Mouse (Mus musculus) MEL (cell line): ENCODE measurements around the gene Kcnip2. TPM values are rescaled to one million over a fixed set of nuclear protein-coding genes. Genes with fewer than 3 reads are reported as not detected.

Experiments
- DNase-seq: peaks from one replicate; pipeline ENCODE4 v3.0.0; 2011; ENCODE audit warnings: low read depth, low spot score
- H3K27ac ChIP-seq: 2 replicates; pipeline ENCODE4 v1.5.1; 2012; ENCODE audit warnings: low read depth, mild to moderate bottlenecking, control low read depth, low read length, moderate library complexity; ENCODE audit not compliant: control insufficient read depth
- H3K27me3 ChIP-seq, 2 experiments: fragments of 150-350 bp in 1 of 2; sonication (generic) in 1 of 2; 2 replicates each; pipeline ENCODE4 v1.6.1; 2012; ENCODE audit warnings: low read length in 2 of 2, mild to moderate bottlenecking in 2 of 2, improper control_type of control experiment in 1 of 2, moderate library complexity in 1 of 2; ENCODE audit not compliant: insufficient read depth in 2 of 2, control insufficient read depth in 1 of 2
- H3K36me3 ChIP-seq, 2 experiments: 2 replicates each; pipeline ENCODE4 v1.6.1; 2012 to 2014; ENCODE audit warnings: low read length in 2 of 2, improper control_type of control experiment in 1 of 2, inconsistent platforms in 1 of 2, mild to moderate bottlenecking in 1 of 2; ENCODE audit not compliant: insufficient read depth in 2 of 2, control insufficient read depth in 1 of 2
- H3K4me1 ChIP-seq, 2 experiments: fragments of 150-350 bp in 1 of 2; sonication (generic) in 1 of 2; 2 replicates each; pipeline ENCODE4 v1.6.1; 2012; ENCODE audit warnings: low read length in 2 of 2, improper control_type of control experiment in 1 of 2, mild to moderate bottlenecking in 1 of 2; ENCODE audit not compliant: insufficient read depth in 2 of 2, control insufficient read depth in 1 of 2
- H3K4me3 ChIP-seq, 2 experiments: fragments of 150-350 bp in 1 of 2; sonication (generic) in 1 of 2; 2 replicates each; pipeline ENCODE4 v1.5.1; 2012; ENCODE audit warnings: low read depth in 2 of 2, low read length in 2 of 2, mild to moderate bottlenecking in 2 of 2, moderate library complexity in 2 of 2, control low read depth in 1 of 2, improper control_type of control experiment in 1 of 2; ENCODE audit not compliant: control insufficient read depth in 1 of 2, insufficient read depth in 1 of 2
- H3K79me2 ChIP-seq: 2 replicates; pipeline ENCODE4 v1.6.1; 2012; ENCODE audit warnings: mild to moderate bottlenecking, low read length, moderate library complexity; ENCODE audit not compliant: control insufficient read depth, poor library complexity, insufficient read depth
- H3K9ac ChIP-seq: 2 replicates; pipeline ENCODE4 v1.6.1; 2012; ENCODE audit warnings: low read depth, mild to moderate bottlenecking, control low read depth, low read length, moderate library complexity; ENCODE audit not compliant: control insufficient read depth, poor library complexity, severe bottlenecking
- H3K9me3 ChIP-seq: fragments of 150-350 bp; sonication (generic); replicated peaks from 2 replicates; pipeline ENCODE4 v1.6.1; 2012; ENCODE audit warnings: mild to moderate bottlenecking, low read length, improper control_type of control experiment, moderate library complexity; ENCODE audit not compliant: insufficient read depth
- BHLHE40 ChIP-seq: IDR thresholded peaks from 2 replicates; pipeline ENCODE4 v1.6.1; 2012; ENCODE audit warnings: low read depth, mild to moderate bottlenecking, inconsistent platforms, low read length, improper control_type of control experiment, borderline replicate concordance
- CTCF ChIP-seq, 3 experiments: IDR thresholded peaks in 2 of 3; conservative IDR thresholded peaks in 1 of 3; 2 replicates each; pipeline ENCODE4 v1.5.1; 2011 to 2012; ENCODE audit warnings: low read length in 3 of 3, low read depth in 2 of 3, mild to moderate bottlenecking in 2 of 3, improper control_type of control experiment in 1 of 3, inconsistent platforms in 1 of 3, mixed read lengths in 1 of 3, moderate library complexity in 1 of 3; ENCODE audit not compliant: control insufficient read depth in 1 of 3, insufficient read depth in 1 of 3, poor library complexity in 1 of 3, severe bottlenecking in 1 of 3
- E2F4 ChIP-seq: IDR thresholded peaks from 2 replicates; pipeline ENCODE4 v1.6.1; 2011; ENCODE audit warnings: low read depth, low read length, improper control_type of control experiment, borderline replicate concordance
- ELF1 ChIP-seq: IDR thresholded peaks from 2 replicates; pipeline ENCODE4 v1.6.1; 2014; ENCODE audit warnings: low read depth, mild to moderate bottlenecking, inconsistent platforms, low read length, improper control_type of control experiment, moderate library complexity
- GABPA ChIP-seq: IDR thresholded peaks from 2 replicates; pipeline ENCODE4 v1.6.1; 2012; ENCODE audit warnings: low read depth, mild to moderate bottlenecking, inconsistent platforms, low read length, improper control_type of control experiment, moderate library complexity
- GATA1 ChIP-seq: IDR thresholded peaks from 2 replicates; pipeline ENCODE4 v1.6.1; 2011; ENCODE audit warnings: low read depth, low read length, improper control_type of control experiment
- HCFC1 ChIP-seq: IDR thresholded peaks from 2 replicates; pipeline ENCODE4 v1.6.1; 2012; ENCODE audit warnings: low read depth, mild to moderate bottlenecking, inconsistent platforms, low read length, improper control_type of control experiment, moderate library complexity
- JUND ChIP-seq: IDR thresholded peaks from 2 replicates; pipeline ENCODE4 v1.6.1; 2011; ENCODE audit warnings: low read depth, mild to moderate bottlenecking, improper control_type of control experiment, low read length
- KAT2A ChIP-seq: conservative IDR thresholded peaks from 2 replicates; pipeline ENCODE4 v1.6.1; 2012; ENCODE audit warnings: low read depth, low read length, improper control_type of control experiment, inconsistent platforms
- MAX ChIP-seq: IDR thresholded peaks from 2 replicates; pipeline ENCODE4 v1.6.1; 2011; ENCODE audit warnings: low read length, improper control_type of control experiment
- MXI1 ChIP-seq: IDR thresholded peaks from 2 replicates; pipeline ENCODE4 v1.6.1; 2011; ENCODE audit warnings: mild to moderate bottlenecking, low read depth, low read length, improper control_type of control experiment
- MYB ChIP-seq: IDR thresholded peaks from 2 replicates; pipeline ENCODE4 v1.6.1; 2011; ENCODE audit warnings: mild to moderate bottlenecking, low read depth, low read length, improper control_type of control experiment
- NRF1 ChIP-seq: IDR thresholded peaks from 2 replicates; pipeline ENCODE4 v1.6.1; 2014; ENCODE audit warnings: low read depth, mild to moderate bottlenecking, inconsistent platforms, low read length, improper control_type of control experiment, moderate library complexity; ENCODE audit not compliant: poor library complexity, insufficient read depth, severe bottlenecking
- POLR2A ChIP-seq, 2 experiments: IDR thresholded peaks; 2 replicates each; pipeline ENCODE4 v1.6.1; 2011 to 2012; ENCODE audit warnings: low read length in 2 of 2, mild to moderate bottlenecking in 2 of 2, control low read depth in 1 of 2, improper control_type of control experiment in 1 of 2, low read depth in 1 of 2, moderate library complexity in 1 of 2; ENCODE audit not compliant: control insufficient read depth in 1 of 2, insufficient read depth in 1 of 2, poor library complexity in 1 of 2
- RAD21 ChIP-seq: IDR thresholded peaks from 2 replicates; pipeline ENCODE4 v1.6.1; 2011; ENCODE audit warnings: mild to moderate bottlenecking, low read depth, low read length, improper control_type of control experiment
- SIN3A ChIP-seq: IDR thresholded peaks from 2 replicates; pipeline ENCODE4 v1.6.1; 2012; ENCODE audit warnings: low read length, improper control_type of control experiment, inconsistent platforms
- SMC3 ChIP-seq: IDR thresholded peaks from 2 replicates; pipeline ENCODE4 v1.6.1; 2011; ENCODE audit warnings: low read depth, low read length, improper control_type of control experiment
- TAL1 ChIP-seq: IDR thresholded peaks from 2 replicates; pipeline ENCODE4 v1.6.1; 2012; ENCODE audit warnings: mild to moderate bottlenecking, inconsistent platforms, low read length, moderate library complexity, mixed read lengths
- TBP ChIP-seq: IDR thresholded peaks from 2 replicates; pipeline ENCODE4 v1.8.0; 2011; ENCODE audit warnings: low read depth, low read length, improper control_type of control experiment
- USF2 ChIP-seq, 2 experiments: IDR thresholded peaks; 2 replicates each; pipeline ENCODE4 v1.6.1; 2011 to 2012; ENCODE audit warnings: improper control_type of control experiment in 2 of 2, low read length in 2 of 2, borderline replicate concordance in 1 of 2, inconsistent platforms in 1 of 2, low read depth in 1 of 2, mild to moderate bottlenecking in 1 of 2; ENCODE audit not compliant: insufficient read depth in 1 of 2
- ZC3H11A ChIP-seq: IDR thresholded peaks from 2 replicates; pipeline ENCODE4 v1.6.1; 2012; ENCODE audit warnings: low read depth, mild to moderate bottlenecking, inconsistent platforms, low read length, improper control_type of control experiment
- ZKSCAN1 ChIP-seq: IDR thresholded peaks from 2 replicates; pipeline ENCODE4 v1.6.1; 2012; ENCODE audit warnings: low read depth, mild to moderate bottlenecking, inconsistent platforms, low read length, improper control_type of control experiment, moderate library complexity
- ZMIZ1 ChIP-seq: IDR thresholded peaks from 2 replicates; pipeline ENCODE4 v1.6.1; 2012; ENCODE audit warnings: low read depth, mild to moderate bottlenecking, inconsistent platforms, low read length, improper control_type of control experiment, moderate library complexity
- polyA plus RNA-seq, 2 experiments: library from polyadenylated mRNA; stranded (reverse) in 1 of 2; unstranded in 1 of 2; fragments of >175 nt in 1 of 2; fragments of >200 nt in 1 of 2; gene quantifications; 2 replicates each; pipeline versions ENCODE4 v1.2.1 to v1.2.4; 2012; ENCODE audit warnings: low replicate concordance in 2 of 2, low read depth in 1 of 2; ENCODE audit not compliant: insufficient read length in 2 of 2, insufficient read depth in 1 of 2, missing spikeins in 1 of 2
- total RNA-seq: library from RNA; depleted of rRNA; stranded (reverse); fragments of 300-350 nt; gene quantifications from 2 replicates; pipeline ENCODE4 v1.2.3, GENCODE M21; 2012

Gene Kcnip2
- total and polyA plus RNA-seq, 3 experiments = 0.14 TPM; not detected in 2

DNA sequence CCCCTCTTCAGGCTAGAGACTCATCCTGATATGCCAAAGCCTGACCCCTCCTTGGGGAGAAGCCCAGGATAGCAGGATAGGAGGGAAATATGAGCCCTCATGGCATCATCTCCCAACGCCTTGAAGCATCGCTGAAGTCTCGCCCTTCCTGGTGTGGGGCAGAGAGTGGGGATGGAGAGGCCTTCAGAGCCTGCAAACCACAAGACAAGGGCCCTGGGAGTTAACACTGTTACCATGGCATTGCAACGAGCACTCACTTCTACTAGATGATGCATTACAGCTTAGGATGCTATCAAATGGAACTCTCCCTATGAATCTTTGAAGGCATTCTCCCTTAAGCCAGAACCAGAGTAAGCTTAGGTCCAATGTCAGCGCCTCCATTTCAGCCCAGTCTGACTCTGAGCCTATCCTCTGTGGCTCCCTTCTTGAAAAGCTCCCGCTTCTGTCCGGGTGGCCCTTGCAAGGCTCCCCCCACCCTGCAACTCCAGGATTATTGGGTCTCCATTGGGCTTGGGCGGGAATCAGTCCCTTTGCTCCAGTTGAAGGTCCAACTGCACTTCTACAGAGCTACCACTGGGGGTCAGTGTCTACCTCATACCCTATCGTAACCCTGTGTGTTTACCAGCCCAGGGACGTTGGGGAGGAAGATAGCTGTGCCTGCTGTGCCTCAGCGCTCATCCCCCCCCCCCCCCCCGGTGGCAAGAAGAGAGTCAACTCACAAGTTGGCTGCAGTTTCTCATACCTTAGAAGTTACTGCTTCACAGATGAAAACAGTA lies 11.1 kb downstream of the Kcnip2 start:
- Histone ChIP-seq H3K27me3 (no peaks in the 10 kb centered on the region), H3K27ac (no peak overlapping the region), H3K9me3 (no peaks in the 10 kb centered on the region), H3K36me3 (no peaks in the 10 kb centered on the region; a peak in 1 of 4 replicates), H3K79me2 (no peaks in the 10 kb centered on the region), H3K4me3 (no peak overlapping the region), H3K9ac (no peak overlapping the region), H3K4me1 (peaks cover 0 to 8% of the 10 kb centered on the region in 2 experiments; a peak in 2 of 4 replicates)
- peak; percentile 83 for DNase-seq
- TF ChIP-seq GATA1 (no peak), ZMIZ1 (no peak), JUND (no peak), KAT2A (no peak), GABPA (no peak), ZC3H11A (peak; percentile 52), MYB (no peak), TBP (no peak), USF2 (IDR thresholded peaks at IDR 0.05; ENCODE audit: borderline replicate concordance in 1 of 2, insufficient read depth in 1 of 2, low read depth in 1 of 2, low read length in 2 of 2) (no peak), RAD21 (peak; percentile 58), ELF1 (no peak), ZKSCAN1 (no peak), POLR2A (IDR thresholded peaks at IDR 0.05; ENCODE audit: control insufficient read depth in 1 of 2, insufficient read depth in 1 of 2, low read depth in 1 of 2, low read length in 2 of 2, poor library complexity in 1 of 2) (no peak), BHLHE40 (no peak), HCFC1 (no peak), CTCF (IDR thresholded peaks at IDR 0.05 in 2 of 3, conservative IDR thresholded peaks at IDR 0.05 in 1 of 3; ENCODE audit: control insufficient read depth in 1 of 3, insufficient read depth in 1 of 3, low read depth in 2 of 3, low read length in 3 of 3, poor library complexity in 1 of 3, severe bottlenecking in 1 of 3) (peak; percentile 51 to 76 (median 64)), TAL1 (no peak), SIN3A (0 out of 2 replicates have a peak, but pooled peaks have one; percentile 21), NRF1 (no peak), SMC3 (peak; percentile 71), MAX (no peak), E2F4 (no peak), MXI1 (no peak)
